Mouse (Mus musculus): ENCODE measurements around the gene Ptprg.

The Ptprg gene

GRCm38 (mm10) chr14:11874960-11875889 lies 321.9 kb downstream of the Ptprg start:
- peak in 1 of 2 experiments; percentile 44 for DNase-seq (ENCODE audit: low spot score in 2 of 2)

GRCm38 (mm10) chr14:11881082-11881481 lies 327.8 kb downstream of the Ptprg start:
- DNase-seq (ENCODE audit: low spot score in 2 of 2): no peak

GRCm38 (mm10) chr14:11883142-11883921 lies 330.0 kb downstream of the Ptprg start:
- no peak for DNase-seq (ENCODE audit: low spot score in 2 of 2)

DNA sequence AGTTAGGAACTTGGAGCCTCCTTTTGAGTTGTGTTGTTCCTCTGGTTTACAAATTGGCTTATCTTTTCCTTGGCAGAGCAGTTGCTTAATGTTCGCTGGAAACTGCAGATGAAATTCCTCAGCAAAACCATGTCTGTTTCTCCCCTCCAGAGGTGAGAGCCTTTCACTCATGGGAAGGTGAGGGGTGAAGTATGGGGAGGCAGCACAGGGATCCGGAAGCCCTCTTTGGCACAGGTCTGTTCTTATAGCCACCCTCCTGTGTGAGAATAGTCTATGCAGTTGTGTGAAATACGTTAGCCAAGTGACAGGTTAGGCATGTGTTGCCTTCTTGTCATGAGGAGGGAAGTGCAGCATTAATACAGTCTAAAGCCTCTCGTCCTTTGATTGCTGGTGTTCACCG lies 330.7 kb downstream of the Ptprg start:
- DNase-seq (ENCODE audit: low spot score in 2 of 2): no peak

GRCm38 (mm10) chr14:11886417-11886816 lies 333.1 kb downstream of the Ptprg start:
- no peak for DNase-seq (ENCODE audit: low spot score in 2 of 2)

DNA sequence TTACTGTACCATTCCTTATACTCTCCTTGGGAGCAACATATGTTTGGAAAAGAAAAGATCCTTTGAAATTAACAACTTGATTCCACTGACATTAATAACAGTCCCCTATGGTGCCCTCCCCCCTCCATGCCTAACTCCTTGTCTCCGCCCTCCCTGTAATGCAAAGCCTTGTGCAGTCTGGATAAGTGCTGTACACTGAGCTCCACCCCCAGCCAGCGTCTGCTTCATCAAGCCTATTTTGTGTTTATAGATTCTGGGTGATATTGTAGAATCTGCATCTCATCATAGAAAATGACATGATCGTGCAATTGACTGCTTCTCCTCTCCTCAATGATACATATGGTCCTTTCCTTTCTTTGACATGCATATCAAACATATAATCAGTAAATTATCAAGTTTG lies 337.6 kb downstream of the Ptprg start:
- DNase-seq (ENCODE audit: low spot score in 2 of 2): no peak

DNA sequence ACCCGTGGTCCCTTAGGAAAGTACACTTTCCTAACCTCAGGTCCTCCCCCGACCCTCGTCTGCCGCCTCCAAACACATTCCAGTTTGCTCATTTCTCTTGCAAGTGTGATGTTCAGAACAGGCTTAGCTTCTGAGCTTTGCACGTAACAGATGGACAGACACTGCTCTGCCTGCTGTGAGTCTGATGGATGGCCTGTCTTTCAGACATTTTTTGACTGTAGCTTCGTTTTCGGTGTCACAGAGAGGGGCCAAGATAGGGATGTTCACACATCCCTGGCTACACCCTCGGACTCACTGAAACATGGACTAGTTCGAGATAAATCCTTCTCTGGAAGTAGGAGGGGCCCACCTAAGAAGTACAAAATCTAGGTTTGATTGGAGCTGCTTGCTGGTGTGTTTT lies 339.3 kb downstream of the Ptprg start:
- no peak for DNase-seq (ENCODE audit: low spot score in 2 of 2)

DNA sequence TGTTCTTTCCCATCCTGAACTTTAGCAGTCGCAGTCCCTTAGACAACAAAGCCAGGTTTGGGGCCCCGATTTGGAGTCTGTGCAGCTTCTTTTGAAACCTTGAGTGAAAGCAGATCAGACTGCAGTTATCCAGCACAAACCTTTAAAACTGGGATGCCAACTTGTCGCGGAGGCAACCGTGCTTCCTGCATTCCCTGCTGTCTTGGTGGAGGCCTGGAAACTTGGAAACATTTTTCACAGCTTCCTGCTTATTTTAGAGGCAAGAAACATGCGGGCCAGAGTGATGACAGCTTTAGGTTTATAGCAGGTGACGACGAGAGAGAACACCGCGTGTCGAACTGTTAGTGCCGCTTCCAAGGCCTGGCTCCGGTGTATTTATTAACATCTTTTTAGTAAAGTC lies 342.2 kb downstream of the Ptprg start:
- DNase-seq (ENCODE audit: low spot score in 2 of 2): no peak

DNA sequence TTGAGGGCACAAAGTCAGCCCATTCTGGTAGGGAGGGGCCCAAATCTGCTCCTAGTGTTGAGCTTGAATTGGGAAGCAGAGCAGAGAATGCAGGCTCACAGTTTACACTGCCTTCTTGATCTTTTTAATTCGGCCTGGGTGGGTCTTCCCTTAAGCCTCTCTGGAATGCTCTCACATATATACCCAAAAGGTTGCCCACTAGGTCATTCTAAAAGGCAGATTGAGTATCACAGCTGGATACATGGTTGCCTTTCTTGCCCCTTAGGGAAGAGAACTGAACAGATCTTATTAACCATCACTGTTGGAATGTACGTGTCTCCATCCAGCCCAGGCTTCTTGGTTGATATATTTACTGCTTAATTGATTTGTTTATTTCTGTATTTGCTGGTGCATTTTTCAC lies 349.5 kb downstream of the Ptprg start:
- no peak for DNase-seq (ENCODE audit: low spot score in 2 of 2)

DNA sequence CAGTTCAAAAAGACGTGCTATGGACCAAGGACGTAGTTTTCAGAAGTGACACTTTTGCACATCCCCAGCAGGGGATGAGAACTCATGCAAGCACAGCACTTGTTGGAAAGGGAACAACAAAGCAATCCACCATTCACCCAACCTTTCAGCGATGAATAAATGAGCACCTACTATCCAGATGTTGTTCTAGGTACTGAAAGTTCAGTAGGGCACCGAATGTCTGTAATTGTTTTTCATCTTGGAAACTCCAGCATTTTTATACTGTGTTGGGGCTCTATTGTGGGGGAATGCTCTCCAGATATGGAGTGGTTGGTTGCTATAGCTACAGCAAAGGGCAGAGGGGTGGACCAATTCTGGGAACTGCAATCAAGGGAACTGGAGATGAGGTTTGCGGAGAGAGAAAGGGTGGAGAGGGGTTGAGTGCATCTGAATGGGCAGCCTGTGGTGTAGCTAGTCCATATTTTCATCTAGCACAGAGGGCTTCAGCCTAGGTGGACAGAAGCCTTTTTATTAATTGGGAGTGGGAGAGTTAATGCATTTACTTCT lies 352.9 kb downstream of the Ptprg start:
- DNase-seq (ENCODE audit: low spot score in 2 of 2): no peak

DNA sequence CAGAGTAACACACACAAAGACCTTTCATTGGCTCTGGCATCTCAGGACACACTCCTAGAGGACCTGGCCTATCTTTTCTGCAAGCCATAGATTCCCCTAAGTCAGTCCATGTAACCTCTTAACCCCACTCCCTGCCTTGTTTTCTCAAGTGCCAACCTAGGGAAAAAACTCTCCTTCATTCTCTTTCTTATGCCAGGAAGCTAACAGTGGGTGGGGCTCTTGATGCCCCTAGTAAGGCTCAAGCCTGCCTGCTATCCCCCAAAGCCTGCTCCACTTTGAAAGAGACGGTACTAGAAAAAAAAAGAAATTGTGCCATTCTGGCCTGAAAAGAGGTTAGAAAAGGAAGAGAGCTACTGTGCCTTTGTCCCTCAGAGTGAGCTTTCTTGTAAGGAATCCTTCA lies 358.9 kb downstream of the Ptprg start:
- no peak for DNase-seq (ENCODE audit: low spot score in 2 of 2)

DNA sequence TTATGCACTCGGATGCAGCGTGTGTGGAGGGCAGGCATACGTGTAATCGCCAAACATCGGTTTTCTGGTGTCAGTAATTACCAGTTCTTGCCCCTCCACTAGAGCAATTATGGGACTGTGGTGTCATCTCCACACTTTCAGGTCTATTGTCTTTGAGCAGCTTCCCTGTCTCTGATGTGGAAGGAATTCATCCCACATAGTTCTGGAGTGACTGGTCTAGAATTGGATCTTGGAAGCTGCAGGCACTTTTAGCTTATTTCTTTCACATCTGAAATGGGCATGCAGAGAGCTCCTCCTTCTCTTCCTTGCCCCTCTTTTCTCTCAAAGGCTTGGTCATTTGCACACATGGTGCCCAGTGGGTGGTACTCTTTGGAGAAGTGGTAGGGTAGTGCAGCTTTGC lies 363.9 kb downstream of the Ptprg start:
- no peak for DNase-seq (ENCODE audit: low spot score in 2 of 2)

GRCm38 (mm10) chr14:11928545-11928944 lies 375.2 kb downstream of the Ptprg start:
- no peak for DNase-seq (ENCODE audit: low spot score in 2 of 2)

DNA sequence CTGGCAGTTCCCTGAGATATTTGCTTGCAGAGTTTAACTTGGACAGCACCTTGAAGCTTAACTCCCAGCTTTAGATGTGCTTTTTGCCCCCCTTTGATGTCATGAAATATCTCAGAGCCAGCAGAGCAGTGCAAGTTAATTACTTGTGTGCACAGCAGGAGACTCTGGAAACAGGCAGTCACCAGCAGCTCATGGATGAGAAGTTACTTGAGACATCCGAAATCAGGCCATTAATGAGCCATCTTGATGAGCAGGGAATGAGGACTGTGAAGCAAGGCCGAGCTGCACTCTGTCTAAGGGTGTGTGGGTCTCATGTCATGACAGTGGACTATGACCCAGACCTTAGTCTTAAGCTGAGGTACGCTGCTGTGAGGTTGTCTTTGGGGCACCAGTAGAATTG lies 379.2 kb downstream of the Ptprg start:
- no peak for DNase-seq (ENCODE audit: low spot score in 2 of 2)

DNA sequence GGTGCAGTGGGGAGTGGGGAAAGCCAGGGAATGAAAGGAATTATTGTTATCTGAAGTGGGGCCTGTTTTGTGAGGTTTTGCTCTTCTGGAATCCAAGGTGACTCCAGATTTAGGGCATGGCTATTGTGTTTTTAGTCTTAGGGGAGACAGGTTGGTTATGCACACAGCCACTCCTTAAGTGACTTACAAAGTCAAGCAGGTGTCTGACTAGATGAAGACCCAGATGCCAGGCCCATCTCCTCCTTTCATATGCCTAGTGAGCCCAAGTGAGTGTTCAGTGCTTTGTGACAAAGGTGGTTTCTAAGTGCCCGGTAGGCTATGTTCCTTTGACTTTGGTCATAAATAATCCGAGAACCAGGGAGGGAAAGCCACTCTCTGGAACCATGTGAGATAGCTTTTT lies 381.2 kb downstream of the Ptprg start:
- no peak for DNase-seq (ENCODE audit: low spot score in 2 of 2)

DNA sequence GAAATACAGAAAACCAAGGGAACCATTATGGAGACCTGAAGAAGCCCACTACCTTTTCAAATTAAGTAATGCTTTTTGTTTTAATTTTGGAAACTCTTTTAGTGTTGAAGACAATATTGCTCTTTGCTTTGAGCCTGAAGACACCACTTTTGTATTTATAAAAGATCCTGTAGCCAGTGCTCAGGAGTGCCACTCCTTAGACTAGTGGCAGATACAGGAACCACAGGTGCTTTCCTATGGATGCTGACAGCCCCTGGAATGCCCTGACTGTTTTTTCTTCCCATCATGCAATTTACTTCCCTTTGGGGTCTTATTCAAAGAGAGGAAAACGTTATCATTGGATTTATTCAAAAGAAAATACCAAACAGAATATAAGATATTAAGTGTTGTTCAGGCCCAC lies 381.9 kb downstream of the Ptprg start:
- DNase-seq (ENCODE audit: low spot score in 2 of 2): no peak

- DNase-seq (ENCODE audit: low spot score in 2 of 2): no peak
Observed at GRCm38 (mm10) chr14:11935698-11936097, 382.4 kb downstream of the Ptprg start.

DNA sequence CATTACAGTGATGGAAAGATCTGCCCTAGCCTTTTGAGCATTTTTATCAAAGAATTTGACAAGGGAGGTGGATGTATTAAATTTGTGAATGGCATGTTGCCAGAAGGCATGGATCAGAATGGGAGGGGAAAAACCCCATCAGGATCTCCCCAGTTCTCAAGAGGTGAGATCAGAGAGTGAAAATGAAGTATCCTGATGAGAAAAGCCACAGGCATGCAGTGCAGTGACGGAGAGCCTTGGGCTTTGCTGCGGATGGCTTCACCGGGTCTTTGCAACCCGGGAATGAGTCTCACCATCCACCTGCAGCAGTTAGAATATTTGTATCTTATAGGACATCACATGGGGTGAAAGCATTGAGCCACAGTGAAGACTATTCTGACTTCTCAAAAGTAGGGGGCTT lies 385.6 kb downstream of the Ptprg start:
- DNase-seq (ENCODE audit: low spot score in 2 of 2): no peak

GRCm38 (mm10) chr14:11941989-11942514 lies 388.7 kb downstream of the Ptprg start:
- no peak for DNase-seq (ENCODE audit: low spot score in 2 of 2)

DNA sequence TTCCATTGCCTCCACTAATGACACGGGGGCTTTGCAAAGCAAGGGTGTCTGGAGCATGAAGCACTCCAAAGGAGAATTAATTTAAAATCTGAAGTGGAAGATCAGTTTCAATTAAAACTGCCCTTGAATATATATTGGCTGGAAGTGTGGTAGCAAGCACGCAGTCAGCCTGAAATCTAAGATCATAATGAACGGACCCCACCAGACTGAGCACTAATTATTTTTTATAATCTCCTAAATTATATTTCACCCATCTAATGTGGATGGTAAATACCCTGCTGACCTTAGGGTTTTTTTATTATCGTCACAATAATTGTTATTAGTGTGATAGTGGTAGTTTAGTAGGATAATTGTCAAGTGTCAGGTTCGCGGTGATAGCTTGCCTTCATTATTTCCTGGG lies 397.0 kb downstream of the Ptprg start:
- no peak for DNase-seq (ENCODE audit: low spot score in 2 of 2)

- no peak for DNase-seq (ENCODE audit: low spot score in 2 of 2)
Observed at GRCm38 (mm10) chr14:11955020-11955882, 401.9 kb downstream of the Ptprg start.
